Mouse (Mus musculus): ENCODE results near the gene Cln5.
A peak's percentile ranks its signal among the peaks of the same experiment; 100 is the strongest.

Gene Cln5

DNA sequence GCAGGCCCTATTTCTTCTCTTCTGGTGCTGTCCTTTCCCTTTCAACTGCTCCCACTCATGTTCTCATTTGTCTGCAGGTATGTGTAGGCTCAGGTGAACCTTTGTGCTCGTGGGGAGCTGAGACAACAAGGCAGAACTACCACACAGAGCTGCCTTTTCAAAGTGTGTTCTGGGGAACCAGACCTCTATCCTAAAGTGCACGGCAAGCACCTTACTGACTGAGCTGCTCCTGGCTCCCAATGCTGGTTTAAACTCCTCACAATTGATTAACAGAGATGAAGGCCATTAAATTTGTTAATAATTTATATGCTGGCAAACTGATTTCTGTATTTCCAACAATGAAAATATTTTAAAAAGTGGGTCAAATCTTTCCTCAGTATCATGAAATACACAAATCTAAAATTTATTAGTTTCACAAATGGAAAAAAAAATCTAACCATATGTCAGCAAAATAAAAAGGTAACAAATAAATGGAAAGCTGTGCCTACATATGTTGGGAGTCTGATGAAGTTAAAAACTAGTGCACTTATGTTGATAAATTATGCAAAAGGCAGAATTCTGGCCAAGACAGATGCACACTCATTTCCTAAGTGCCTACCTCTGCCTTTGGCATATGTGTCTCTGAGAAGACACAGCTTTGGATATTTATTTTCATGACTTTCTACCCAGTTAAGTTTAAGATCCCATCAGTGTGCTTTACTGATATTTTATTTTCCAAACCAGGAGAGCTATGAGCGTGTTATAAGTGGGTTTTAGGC is 42.8 kb downstream of the Cln5 start:
- no peak for DNase-seq (ENCODE audit: low read depth, low spot score)

DNA sequence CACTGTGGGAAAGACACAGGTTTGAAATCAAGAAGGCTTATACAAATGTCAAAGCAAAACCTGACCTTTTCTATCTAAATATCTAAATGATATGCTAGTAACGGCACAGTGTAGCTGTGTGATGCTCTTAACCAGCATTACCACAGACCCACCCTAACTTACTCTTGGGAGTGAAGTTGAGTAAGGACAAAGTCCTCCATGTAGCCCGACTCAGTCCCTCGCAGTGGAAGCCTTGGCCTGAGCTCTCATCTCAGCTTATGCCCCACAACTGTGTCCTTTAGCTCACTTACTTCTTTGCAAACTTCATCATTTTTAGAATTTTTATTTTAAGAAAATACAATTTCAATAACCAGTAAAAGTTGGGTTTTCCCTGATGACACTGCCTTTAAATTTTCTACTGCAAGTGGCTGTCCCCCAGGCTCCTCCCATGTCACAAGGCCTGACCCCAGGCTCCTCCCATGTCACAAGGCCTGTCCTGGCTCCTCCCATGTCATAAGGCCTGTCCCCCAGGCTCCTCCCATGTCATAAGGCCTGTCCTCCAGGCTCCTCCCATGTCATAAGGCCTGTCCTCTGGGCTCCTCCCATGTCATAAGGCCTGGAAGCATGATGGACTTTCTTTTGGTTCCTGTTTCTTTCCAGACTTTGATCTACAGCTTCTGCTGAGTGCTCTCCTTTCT is 45.1 kb downstream of the Cln5 start:
- peak; percentile 47 for DNase-seq (ENCODE audit: low read depth, low spot score)

DNA sequence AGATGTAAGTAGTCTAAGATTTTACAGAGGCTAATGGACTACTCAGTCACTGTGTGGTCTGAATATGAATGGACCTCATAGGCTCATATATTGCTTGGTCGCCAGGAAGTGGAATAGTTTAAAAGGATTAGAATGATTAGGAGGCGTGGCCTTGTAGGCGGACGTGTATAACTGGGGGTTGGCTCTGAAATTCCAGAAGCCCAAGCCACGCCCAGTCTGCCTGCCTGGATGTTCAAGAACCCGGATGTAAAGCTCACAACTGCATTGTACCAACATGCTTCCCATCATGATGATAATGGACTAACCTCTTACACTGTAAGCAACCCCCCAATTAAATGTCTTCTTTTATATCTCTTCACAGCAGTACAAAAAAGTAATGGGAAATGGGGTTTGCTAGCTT is 55.7 kb downstream of the Cln5 start:
- peak; percentile 27 for DNase-seq (ENCODE audit: low read depth, low spot score)
